Mouse (Mus musculus): ENCODE data around the gene Prm3.

DNA sequence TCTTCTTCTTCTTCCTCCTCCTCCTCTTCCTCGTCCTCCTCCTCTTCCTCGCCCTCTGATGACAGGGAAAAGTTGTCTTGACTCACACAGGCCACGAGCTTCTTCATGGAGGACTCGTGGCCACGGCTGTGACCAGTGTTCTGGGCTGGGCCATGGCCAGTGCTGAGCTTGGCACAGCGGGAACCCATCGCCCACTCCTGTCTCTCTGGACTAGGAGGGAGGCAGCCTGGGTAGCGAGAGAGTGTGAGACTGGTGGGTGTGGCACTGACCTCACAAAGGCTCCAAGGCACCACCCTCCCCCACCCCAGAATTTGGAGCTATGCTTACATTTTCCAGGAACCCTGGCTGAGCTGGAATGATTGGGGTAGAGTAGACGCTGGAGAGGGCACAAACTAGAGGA, at the start of gene Prm3:
- no peak for TF ChIP-seq POLR2A (IDR thresholded peaks at IDR 0.05; ENCODE audit: borderline replicate concordance, low read depth, low read length)
- TF ChIP-seq CTCF (IDR thresholded peaks at IDR 0.05; ENCODE audit: low read depth, low read length) = no peak
